Mouse (Mus musculus) embryonic facial prominence, embryonic 11.5 days (tissue): ENCODE results near the gene Hfe. TPM values are rescaled to one million over a fixed set of nuclear protein-coding genes. Genes with fewer than 3 reads are reported as not detected.

Experiments
- ATAC-seq: fragments of 200-750 bp; cut with Nextera tagmentation; replicated peaks from 2 replicates; pipeline ENCODE4 v1.8.0; 2017; ENCODE audit warnings: low read depth; ENCODE audit not compliant: insufficient number of reproducible peaks, low FRiP score, low TSS enrichment
- DNase-seq: peaks from one replicate; pipeline ENCODE4 v3.0.0-alpha.2; 2015; ENCODE audit warnings: low spot score
- H3K27ac ChIP-seq: fragments of 300-500 bp; sonication (generic); replicated peaks from 2 replicates; pipeline ENCODE4 v1.5.1; 2014; ENCODE audit warnings: mild to moderate bottlenecking, low read depth, low read length, control low read depth
- H3K27me3 ChIP-seq: fragments of 300-500 bp; sonication (generic); 2 replicates; pipeline ENCODE4 v1.6.1; 2014; ENCODE audit warnings: mild to moderate bottlenecking, low read length, moderate library complexity, mixed read lengths; ENCODE audit not compliant: control insufficient read depth, insufficient read depth
- H3K36me3 ChIP-seq: fragments of 300-500 bp; sonication (generic); replicated peaks from 2 replicates; pipeline ENCODE4 v1.6.1; 2014; ENCODE audit warnings: low read depth, mild to moderate bottlenecking, low read length, moderate library complexity, mixed read lengths; ENCODE audit not compliant: control insufficient read depth, insufficient read depth
- H3K4me1 ChIP-seq: fragments of 300-500 bp; sonication (generic); 2 replicates; pipeline ENCODE4 v1.6.1; 2014; ENCODE audit warnings: low read length, mixed read lengths; ENCODE audit not compliant: control insufficient read depth, insufficient read depth
- H3K4me2 ChIP-seq: fragments of 300-500 bp; sonication (generic); 2 replicates; pipeline ENCODE4 v1.6.1; 2014; ENCODE audit warnings: low read depth, mild to moderate bottlenecking, control low read depth, low read length, moderate library complexity
- H3K4me3 ChIP-seq: fragments of 300-500 bp; sonication (generic); 2 replicates; pipeline ENCODE4 v1.5.1; 2014; ENCODE audit warnings: low read depth, low read length, control low read depth
- H3K9ac ChIP-seq: fragments of 300-500 bp; sonication (generic); replicated peaks from 2 replicates; pipeline ENCODE4 v1.6.1; 2014; ENCODE audit warnings: mild to moderate bottlenecking, control low read depth, low read length
- H3K9me3 ChIP-seq: fragments of 300-500 bp; sonication (generic); replicated peaks from 2 replicates; pipeline ENCODE4 v1.6.1; 2016; ENCODE audit warnings: mild to moderate bottlenecking, low read length, inconsistent platforms, mixed read lengths; ENCODE audit not compliant: control insufficient read depth
- WGBS: fragments of 180-500 bp; shearing (Covaris S2); extraction: QIAGEN DNeasy Blood & Tissue Kit; methylation state at CpG from one replicate; pipeline ENCODE4 v1.1.7; 2014; 5-methylcytosine and 5-hydroxymethylcytosine counted together
- polyA plus RNA-seq: library from polyadenylated mRNA; unstranded; fragments of >200 nt; fragmentation: Nextera tagmentation; extraction: Ambion mirVana; gene quantifications from 2 replicates; pipeline ENCODE4 v1.2.1, GENCODE M21; 2014

The Hfe gene
- polyA plus RNA-seq, 1 experiment from 2014 or later = 4.3 TPM

- H3K9ac ChIP-seq = no peak overlapping the region; the same call in 1 of the 2 replicates
- H3K4me2 ChIP-seq = no peak overlapping the region
- H3K9me3 ChIP-seq = no peaks in the 10 kb centered on the region
- DNase-seq (peak; percentile 89), ATAC-seq (peak; percentile 53; the same call in 1 of the 2 replicates)
- no peaks in the 10 kb centered on the region for H3K27me3 ChIP-seq
- H3K4me1 ChIP-seq = no peaks in the 10 kb centered on the region
- no peaks in the 10 kb centered on the region for H3K36me3 ChIP-seq
- H3K27ac ChIP-seq = no peak overlapping the region
- no peak overlapping the region for H3K4me3 ChIP-seq
- WGBS = 31% methylated on average over 8 of the region's 8 CpGs
Observed at GRCm38 (mm10) chr13:23700786-23701520, 9.7 kb downstream of the Hfe start.

GRCm38 (mm10) chr13:23699767-23700166, 10.9 kb downstream of the Hfe start:
- 63% methylated on average over 3 of the region's 3 CpGs for WGBS
- Histone ChIP-seq H3K36me3 (no peaks in the 10 kb centered on the region), H3K4me3 (no peak overlapping the region), H3K4me2 (no peak overlapping the region), H3K27me3 (no peaks in the 10 kb centered on the region), H3K27ac (no peak overlapping the region), H3K4me1 (no peaks in the 10 kb centered on the region), H3K9me3 (no peaks in the 10 kb centered on the region), H3K9ac (no peak overlapping the region)
- DNase-seq = no peak
- no peak for ATAC-seq

- ATAC-seq (no peak), DNase-seq (no peak)
- Histone ChIP-seq H3K4me1 (no peaks in the 10 kb centered on the region), H3K36me3 (no peaks in the 10 kb centered on the region), H3K4me3 (no peak overlapping the region), H3K9me3 (no peaks in the 10 kb centered on the region), H3K27ac (peak overlapping the region; percentile 57; the same call in 1 of the 2 replicates), H3K9ac (no peak overlapping the region; the same call in 1 of the 2 replicates), H3K27me3 (no peaks in the 10 kb centered on the region), H3K4me2 (no peak overlapping the region)
- 63% methylated on average over 6 of the region's 6 CpGs for WGBS
Observed at GRCm38 (mm10) chr13:23698996-23699395, 11.7 kb downstream of the Hfe start.

- 0% methylated on average over 22 of the region's 22 CpGs for WGBS
- ATAC-seq (peak; percentile 98), DNase-seq (peak; percentile 99)
- H3K4me3 ChIP-seq = peak within 1 kb of the TSS; percentile 40
- H3K27ac ChIP-seq = peak within 1 kb of the TSS; percentile 83
- no peaks in the 10 kb centered on the region for H3K36me3 ChIP-seq
- no peaks in the 10 kb centered on the region for H3K9me3 ChIP-seq
- no peaks in the 10 kb centered on the region for H3K27me3 ChIP-seq
- peak within 1 kb of the TSS; percentile 68 for H3K9ac ChIP-seq
- H3K4me1 ChIP-seq = no peaks in the 10 kb centered on the region
- H3K4me2 ChIP-seq = peak within 1 kb of the TSS; percentile 62
Observed at GRCm38 (mm10) chr13:23698300-23698693, 12.4 kb downstream of the Hfe start, which contains the start of gene Hist1h4c. Hist1h4c (minus strand) TSS chr13:23698454.

GRCm38 (mm10) chr13:23697491-23698299, 13.0 kb downstream of the Hfe start:
- Histone ChIP-seq H3K9ac (peak overlapping the region; percentile 68), H3K9me3 (no peaks in the 10 kb centered on the region), H3K27ac (peak overlapping the region; percentile 83), H3K4me1 (no peaks in the 10 kb centered on the region), H3K36me3 (no peaks in the 10 kb centered on the region), H3K4me3 (peak overlapping the region; percentile 40), H3K4me2 (peak overlapping the region; percentile 62), H3K27me3 (no peaks in the 10 kb centered on the region)
- under 1% methylated on average over 22 of the region's 32 CpGs for WGBS
- peak; percentile 60 for ATAC-seq
- DNase-seq = peak; percentile 86

GRCm38 (mm10) chr13:23696061-23696474, 14.6 kb downstream of the Hfe start:
- Histone ChIP-seq H3K27ac (no peak overlapping the region), H3K9me3 (no peaks in the 10 kb centered on the region), H3K4me2 (no peak overlapping the region), H3K36me3 (no peaks in the 10 kb centered on the region), H3K27me3 (no peaks in the 10 kb centered on the region), H3K4me1 (no peaks in the 10 kb centered on the region), H3K4me3 (no peak overlapping the region), H3K9ac (no peak overlapping the region)
- DNase-seq = no peak
- no peak for ATAC-seq
- WGBS = 54% methylated on average over 15 of the region's 15 CpGs

- DNase-seq (no peak), ATAC-seq (no peak)
- Histone ChIP-seq H3K4me2 (no peak within 1 kb of the TSS), H3K9ac (no peak within 1 kb of the TSS), H3K9me3 (no peaks in the 10 kb centered on the region), H3K27ac (no peak within 1 kb of the TSS), H3K4me1 (no peaks in the 10 kb centered on the region), H3K4me3 (no peak within 1 kb of the TSS), H3K36me3 (no peaks in the 10 kb centered on the region), H3K27me3 (no peaks in the 10 kb centered on the region)
- 51% methylated on average over 13 of the region's 13 CpGs for WGBS
Observed at GRCm38 (mm10) chr13:23695514-23695913, 15.1 kb downstream of the Hfe start, which contains the start of gene Hist1h1t. Hist1h1t (plus strand) TSS chr13:23695814.

GRCm38 (mm10) chr13:23694956-23695355, 15.7 kb downstream of the Hfe start:
- Histone ChIP-seq H3K27me3 (no peaks in the 10 kb centered on the region), H3K9me3 (no peaks in the 10 kb centered on the region), H3K4me1 (no peaks in the 10 kb centered on the region), H3K36me3 (no peaks in the 10 kb centered on the region), H3K27ac (no peak overlapping the region), H3K9ac (no peak overlapping the region), H3K4me2 (no peak overlapping the region), H3K4me3 (no peak overlapping the region)
- ATAC-seq = no peak
- 95% methylated on average over 9 of the region's 9 CpGs for WGBS
- DNase-seq = no peak
